Mouse (Mus musculus) testis, adult 2 months (tissue): ENCODE measurements around the gene Morf4l2.

Experiments
- CTCF ChIP-seq: fragments of 200-500 bp; IDR thresholded peaks from 2 replicates; pipeline ENCODE4 v1.5.1; 2012; ENCODE audit warnings: low read depth, mild to moderate bottlenecking, inconsistent platforms, low read length, moderate library complexity; ENCODE audit not compliant: control insufficient read depth, insufficient read depth, insufficient replicate concordance
- POLR2A ChIP-seq: fragments of 200-500 bp; IDR thresholded peaks from 2 replicates; pipeline ENCODE4 v1.6.1; 2012; ENCODE audit warnings: low read depth, mild to moderate bottlenecking, inconsistent platforms, low read length, moderate library complexity; ENCODE audit not compliant: control insufficient read depth

DNA sequence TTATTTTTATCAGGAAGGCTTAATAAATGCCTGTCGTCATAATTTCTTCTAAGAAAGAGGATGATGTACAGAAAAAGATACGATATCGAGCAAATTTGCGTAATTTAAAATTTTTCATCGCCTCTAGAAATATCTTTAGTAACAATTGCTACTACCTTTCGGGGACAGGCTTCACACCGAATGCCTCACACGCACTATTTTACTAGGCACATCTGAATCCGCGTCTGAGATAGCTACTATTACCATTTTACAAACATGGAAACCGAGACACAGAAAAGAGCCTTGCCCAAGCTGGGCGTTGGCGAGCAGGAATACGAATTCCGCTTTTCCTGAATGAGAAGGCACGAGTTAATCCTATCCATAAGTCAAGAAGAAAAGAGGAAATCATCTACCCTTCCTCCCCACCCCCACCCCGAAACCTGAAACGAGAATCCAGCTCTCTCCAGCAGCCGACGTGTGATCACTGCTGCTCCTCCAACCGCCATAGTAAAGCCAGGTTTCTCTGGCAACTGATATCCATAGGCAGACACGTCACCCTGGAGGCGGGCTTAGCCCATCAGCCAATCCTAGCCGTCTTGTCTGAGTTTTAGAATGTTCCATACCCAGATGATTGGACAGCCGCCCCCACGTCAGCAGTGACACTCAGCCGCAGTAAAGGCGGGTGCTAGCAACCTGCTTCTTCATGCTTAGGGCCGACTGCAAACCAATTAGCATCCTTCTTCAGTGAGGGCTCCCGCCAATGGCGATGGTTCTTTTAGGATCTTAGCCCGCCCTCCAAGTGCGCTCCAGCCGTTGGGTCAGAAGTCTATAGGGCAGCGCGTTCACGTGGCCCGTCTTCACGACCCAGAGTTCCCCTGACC, 2.5 kb downstream of the Morf4l2 start:
- no peak for TF ChIP-seq CTCF
- TF ChIP-seq POLR2A = peak; percentile 88
